Mouse (Mus musculus): ENCODE data around the gene Kcnh2. TPM values are rescaled to one million over a fixed set of nuclear protein-coding genes. Genes with fewer than 3 reads are reported as not detected.
A peak's percentile ranks its signal among the peaks of the same experiment; 100 is the strongest.

Kcnh2 gene
- polyA plus RNA-seq, 1 experiment from 2014 or later: 12.8 TPM

GRCm38 (mm10) chr5:24352251-24352859, 951 bp upstream of the Kcnh2 start:
- Histone ChIP-seq H3K27ac (peak overlapping the region; percentile 98), H3K9me3 (no peaks in the 10 kb centered on the region), H3K4me1 (replicated peaks) (peaks cover 65% of the 10 kb centered on the region), H3K9ac (peak overlapping the region; percentile 94), H3K36me3 (no peaks in the 10 kb centered on the region), H3K4me2 (peak overlapping the region; percentile 87), H3K4me3 (peak overlapping the region; percentile 81), H3K27me3 (peaks cover 20% of the 10 kb centered on the region)
- ATAC-seq (ENCODE audit: low FRiP score): peak; percentile 12
- WGBS: 2% methylated on average over 24 of the region's 24 CpGs

GRCm38 (mm10) chr5:24351701-24352171, 332 bp upstream of the Kcnh2 start:
- peak; percentile 88 for ATAC-seq (ENCODE audit: low FRiP score)
- H3K27me3 ChIP-seq: peaks cover 20% of the 10 kb centered on the region
- peak overlapping the region; percentile 87 for H3K4me2 ChIP-seq
- H3K9me3 ChIP-seq: no peaks in the 10 kb centered on the region
- peaks cover 65% of the 10 kb centered on the region for H3K4me1 ChIP-seq (replicated peaks)
- H3K27ac ChIP-seq: peak overlapping the region; percentile 98
- WGBS: 0% methylated on average over 39 of the region's 41 CpGs
- peak overlapping the region; percentile 94 for H3K9ac ChIP-seq
- H3K36me3 ChIP-seq: no peaks in the 10 kb centered on the region
- peak overlapping the region; percentile 81 for H3K4me3 ChIP-seq

- ATAC-seq (ENCODE audit: low FRiP score): no peak
- no peaks in the 10 kb centered on the region for H3K9me3 ChIP-seq
- WGBS: 30% methylated on average over 15 of the region's 15 CpGs
Observed at GRCm38 (mm10) chr5:24350531-24351250, 713 bp downstream of the Kcnh2 start.

GRCm38 (mm10) chr5:24350073-24350472, 1.3 kb downstream of the Kcnh2 start:
- H3K4me3 ChIP-seq: peak overlapping the region; percentile 81
- peak overlapping the region; percentile 87 for H3K4me2 ChIP-seq
- WGBS: 44% methylated on average over 3 of the region's 3 CpGs
- peak overlapping the region; percentile 94 for H3K9ac ChIP-seq
- no peak for ATAC-seq (ENCODE audit: low FRiP score)
- H3K27ac ChIP-seq: no peak overlapping the region
- H3K27me3 ChIP-seq: peaks cover 20% of the 10 kb centered on the region
- 0 out of 2 replicates have a peak, but pooled peaks cover 7% of the 10 kb centered on the region for H3K36me3 ChIP-seq
- no peaks in the 10 kb centered on the region for H3K9me3 ChIP-seq
- H3K4me1 ChIP-seq (replicated peaks): peaks cover 71% of the 10 kb centered on the region

More at GRCm38 (mm10) chr5:24350531-24351250, 713 bp downstream of the Kcnh2 start:
- Histone ChIP-seq H3K27ac (peak overlapping the region; percentile 98), H3K4me1 (replicated peaks) (peaks cover 65% of the 10 kb centered on the region), H3K27me3 (peaks cover 20% of the 10 kb centered on the region), H3K9ac (peak overlapping the region; percentile 94), H3K36me3 (0 out of 2 replicates have a peak, but pooled peaks cover 7% of the 10 kb centered on the region), H3K4me2 (peak overlapping the region; percentile 87), H3K4me3 (peak overlapping the region; percentile 81)

GRCm38 (mm10) chr5:24348546-24348945, 2.9 kb downstream of the Kcnh2 start:
- peak overlapping the region; percentile 81 for H3K4me3 ChIP-seq
- WGBS: 1% methylated on average over 30 of the region's 30 CpGs
- H3K9me3 ChIP-seq: no peaks in the 10 kb centered on the region
- H3K27ac ChIP-seq: peak overlapping the region; percentile 80
- peak overlapping the region; percentile 87 for H3K4me2 ChIP-seq
- peaks cover 16% of the 10 kb centered on the region for H3K27me3 ChIP-seq
- H3K9ac ChIP-seq: peak overlapping the region; percentile 67
- peaks cover 78% of the 10 kb centered on the region for H3K4me1 ChIP-seq (replicated peaks)
- no peak for ATAC-seq (ENCODE audit: low FRiP score)
- 0 out of 2 replicates have a peak, but pooled peaks cover 7% of the 10 kb centered on the region for H3K36me3 ChIP-seq

- H3K4me3 ChIP-seq: peak overlapping the region; percentile 81
- no peaks in the 10 kb centered on the region for H3K9me3 ChIP-seq
- H3K4me2 ChIP-seq: peak overlapping the region; percentile 87
- H3K27ac ChIP-seq: peak overlapping the region; percentile 80
- peaks cover 16% of the 10 kb centered on the region for H3K27me3 ChIP-seq
- 0 out of 2 replicates have a peak, but pooled peaks cover 7% of the 10 kb centered on the region for H3K36me3 ChIP-seq
- H3K4me1 ChIP-seq (replicated peaks): peaks cover 78% of the 10 kb centered on the region
- peak; percentile 15 for ATAC-seq (ENCODE audit: low FRiP score)
- WGBS: 0% methylated on average over 41 of the region's 41 CpGs
- H3K9ac ChIP-seq: peak overlapping the region; percentile 67
Observed at GRCm38 (mm10) chr5:24348128-24348527, 3.3 kb downstream of the Kcnh2 start.

- Histone ChIP-seq H3K27ac (0 out of 2 replicates have a peak overlapping the region, but pooled peaks have one; percentile 80), H3K4me2 (peak overlapping the region; percentile 87), H3K9me3 (no peaks in the 10 kb centered on the region), H3K9ac (no peak overlapping the region; the same call in 1 of the 2 replicates), H3K4me1 (replicated peaks) (peaks cover 78% of the 10 kb centered on the region), H3K36me3 (0 out of 2 replicates have a peak, but pooled peaks cover 7% of the 10 kb centered on the region), H3K27me3 (peaks cover 16% of the 10 kb centered on the region), H3K4me3 (peak overlapping the region; percentile 81)
- ATAC-seq (ENCODE audit: low FRiP score): no peak
- WGBS: 66% methylated on average over 7 of the region's 7 CpGs
Observed at GRCm38 (mm10) chr5:24347186-24347875, 4.1 kb downstream of the Kcnh2 start.

GRCm38 (mm10) chr5:24346313-24346712, 5.1 kb downstream of the Kcnh2 start:
- Histone ChIP-seq H3K36me3 (0 out of 2 replicates have a peak, but pooled peaks cover 7% of the 10 kb centered on the region), H3K9me3 (no peaks in the 10 kb centered on the region), H3K27me3 (peaks cover 16% of the 10 kb centered on the region), H3K4me3 (no peak overlapping the region), H3K4me1 (replicated peaks) (peaks cover 82% of the 10 kb centered on the region), H3K27ac (no peak overlapping the region), H3K4me2 (no peak overlapping the region), H3K9ac (no peak overlapping the region)
- 94% methylated on average over 7 of the region's 7 CpGs for WGBS
- ATAC-seq (ENCODE audit: low FRiP score): no peak

GRCm38 (mm10) chr5:24344477-24345051, 6.8 kb downstream of the Kcnh2 start:
- Histone ChIP-seq H3K27ac (peak overlapping the region; percentile 98), H3K4me2 (peak overlapping the region; percentile 42), H3K36me3 (peaks cover 7% of the 10 kb centered on the region; the same call in 1 of the 2 replicates), H3K27me3 (peaks cover 4% of the 10 kb centered on the region), H3K4me3 (peak overlapping the region; percentile 11; the same call in 1 of the 2 replicates), H3K9ac (peak overlapping the region; percentile 71), H3K4me1 (replicated peaks) (peaks cover 71% of the 10 kb centered on the region), H3K9me3 (no peaks in the 10 kb centered on the region)
- ATAC-seq (ENCODE audit: low FRiP score): peak; percentile 52
- 2% methylated on average over 12 of the region's 12 CpGs for WGBS

- Histone ChIP-seq H3K27me3 (no peaks in the 10 kb centered on the region), H3K36me3 (peaks cover 7% of the 10 kb centered on the region; the same call in 1 of the 2 replicates), H3K4me1 (replicated peaks) (peaks cover 68% of the 10 kb centered on the region), H3K9ac (peak overlapping the region; percentile 71), H3K9me3 (no peaks in the 10 kb centered on the region), H3K4me3 (no peak overlapping the region), H3K27ac (peak overlapping the region; percentile 98), H3K4me2 (peak overlapping the region; percentile 42)
- WGBS: 2% methylated on average over 2 of the region's 2 CpGs
- ATAC-seq (ENCODE audit: low FRiP score): peak; percentile 52
Observed at GRCm38 (mm10) chr5:24343977-24344436, 7.4 kb downstream of the Kcnh2 start.

- no peak for ATAC-seq (ENCODE audit: low FRiP score)
- Histone ChIP-seq H3K27ac (peak overlapping the region; percentile 98), H3K9me3 (no peaks in the 10 kb centered on the region), H3K4me2 (no peak overlapping the region), H3K4me1 (replicated peaks) (peaks cover 65% of the 10 kb centered on the region), H3K27me3 (no peaks in the 10 kb centered on the region), H3K9ac (peak overlapping the region; percentile 71; the same call in 1 of the 2 replicates), H3K4me3 (no peak overlapping the region), H3K36me3 (peaks cover 9% of the 10 kb centered on the region)
Observed at GRCm38 (mm10) chr5:24343379-24343778, 8.0 kb downstream of the Kcnh2 start.
